Mouse (Mus musculus): ENCODE measurements around the gene Hivep2. TPM values are rescaled to one million over a fixed set of nuclear protein-coding genes. Genes with fewer than 3 reads are reported as not detected.

The Hivep2 gene
- polyA plus RNA-seq, 1 experiment from 2014 or later, result 1.0 TPM

GRCm38 (mm10) chr10:13964501-13965281, 1.2 kb upstream of the Hivep2 start:
- Histone ChIP-seq H3K9me3 (no peaks in the 10 kb centered on the region), H3K27ac (peak overlapping the region; percentile 93), H3K27me3 (ENCODE audit: poor library complexity, severe bottlenecking) (peaks cover 57% of the 10 kb centered on the region), H3K4me1 (peaks cover 39% of the 10 kb centered on the region), H3K4me3 (peak overlapping the region; percentile 77), H3K36me3 (replicated peaks) (no peaks in the 10 kb centered on the region)
- DNase-seq (ENCODE audit: extremely low spot score, low spot score), result peak; percentile 56
- WGBS, result under 1% methylated on average over 65 of the region's 65 CpGs

DNA sequence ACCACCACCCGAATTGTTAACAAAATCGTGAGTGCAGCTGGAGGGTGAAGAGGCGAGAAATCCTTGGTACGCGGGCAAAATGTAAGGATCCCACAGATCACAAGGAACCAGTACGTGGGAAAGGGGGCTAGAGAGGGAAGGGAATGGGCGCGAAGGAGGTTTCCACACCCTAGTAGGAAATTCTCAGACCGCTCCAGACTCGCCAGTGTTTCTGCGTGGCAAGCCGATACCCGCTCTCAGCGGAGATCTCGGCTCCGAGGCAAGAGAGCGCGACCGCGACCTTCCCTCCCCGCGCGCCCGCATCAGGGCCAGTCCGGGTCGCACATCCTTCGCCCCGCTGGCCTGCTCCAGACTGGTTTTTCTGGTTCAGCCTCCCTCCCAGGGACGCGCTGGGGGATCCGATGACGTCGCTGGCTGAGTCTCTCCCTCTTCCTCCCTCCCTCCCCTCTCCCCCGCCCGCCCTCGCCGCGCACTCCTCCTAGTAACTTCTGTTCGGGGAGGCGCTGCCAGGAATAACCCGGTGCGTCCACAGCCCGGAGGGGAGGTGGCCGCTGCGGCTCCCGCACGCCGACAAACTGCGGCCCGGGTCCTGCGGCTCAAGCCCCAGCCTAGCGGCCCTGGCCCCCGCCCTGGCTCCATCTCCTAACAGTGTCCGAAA, 430 bp upstream of the Hivep2 start:
- no peaks in the 10 kb centered on the region for H3K9me3 ChIP-seq
- H3K36me3 ChIP-seq (replicated peaks), result no peaks in the 10 kb centered on the region
- H3K4me1 ChIP-seq, result peaks cover 39% of the 10 kb centered on the region
- under 1% methylated on average over 47 of the region's 54 CpGs for WGBS
- H3K4me3 ChIP-seq, result peak overlapping the region; percentile 77
- peaks cover 60% of the 10 kb centered on the region for H3K27me3 ChIP-seq (ENCODE audit: poor library complexity, severe bottlenecking)
- H3K27ac ChIP-seq, result peak overlapping the region; percentile 93
- peak; percentile 85 for DNase-seq (ENCODE audit: extremely low spot score, low spot score)

DNA sequence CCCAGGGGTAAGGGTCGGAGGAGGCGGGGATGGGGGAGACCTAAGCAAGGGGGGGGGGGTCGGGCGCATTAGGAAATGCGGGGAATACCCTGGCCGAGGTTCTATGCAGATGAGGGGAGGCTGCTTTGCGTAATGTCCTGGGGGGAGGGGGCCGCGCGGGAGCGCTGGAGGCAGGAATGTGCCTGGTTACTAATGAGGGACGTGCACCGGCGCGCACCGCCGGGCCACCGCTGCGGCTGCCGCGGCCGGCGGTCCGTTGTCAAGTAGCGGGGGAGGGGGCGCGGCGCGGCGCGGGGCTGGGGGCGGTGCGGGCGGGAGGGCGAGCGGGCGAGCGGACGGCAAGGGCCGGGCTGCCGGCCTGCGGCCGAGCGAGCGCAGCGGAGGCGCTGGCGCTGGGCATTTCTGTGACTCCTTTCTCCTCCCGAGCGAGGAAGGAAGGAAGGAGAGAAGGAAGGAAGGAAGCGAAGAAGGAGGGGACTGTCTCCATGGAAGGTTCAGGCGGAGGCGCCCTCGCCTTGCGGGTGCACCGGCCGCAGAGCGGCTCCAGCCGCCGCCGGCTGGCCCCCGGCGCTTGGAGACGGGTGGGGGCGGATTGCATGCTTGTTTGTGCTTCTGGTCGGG, 1.1 kb downstream of the Hivep2 start:
- under 1% methylated on average over 60 of the region's 66 CpGs for WGBS
- Histone ChIP-seq H3K4me3 (peak overlapping the region; percentile 77), H3K27me3 (ENCODE audit: poor library complexity, severe bottlenecking) (peaks cover 55% of the 10 kb centered on the region), H3K36me3 (replicated peaks) (no peaks in the 10 kb centered on the region), H3K4me1 (peaks cover 39% of the 10 kb centered on the region), H3K27ac (peak overlapping the region; percentile 93), H3K9me3 (no peaks in the 10 kb centered on the region)
- DNase-seq (ENCODE audit: extremely low spot score, low spot score), result peak; percentile 72

GRCm38 (mm10) chr10:13967451-13968233, 1.8 kb downstream of the Hivep2 start:
- peaks cover 39% of the 10 kb centered on the region for H3K4me1 ChIP-seq
- DNase-seq (ENCODE audit: extremely low spot score, low spot score), result peak; percentile 56
- peak overlapping the region; percentile 77 for H3K4me3 ChIP-seq
- no peaks in the 10 kb centered on the region for H3K9me3 ChIP-seq
- WGBS, result under 1% methylated on average over 36 of the region's 36 CpGs
- H3K36me3 ChIP-seq (replicated peaks), result no peaks in the 10 kb centered on the region
- H3K27me3 ChIP-seq (ENCODE audit: poor library complexity, severe bottlenecking), result peaks cover 48% of the 10 kb centered on the region
- peak overlapping the region; percentile 93 for H3K27ac ChIP-seq

GRCm38 (mm10) chr10:13968234-13968555, 2.3 kb downstream of the Hivep2 start:
- H3K4me3 ChIP-seq, result peak overlapping the region; percentile 77
- H3K9me3 ChIP-seq, result no peaks in the 10 kb centered on the region
- no peaks in the 10 kb centered on the region for H3K36me3 ChIP-seq (replicated peaks)
- peak overlapping the region; percentile 93 for H3K27ac ChIP-seq
- 18% methylated on average over 5 of the region's 5 CpGs for WGBS
- no peak for DNase-seq (ENCODE audit: extremely low spot score, low spot score)
- H3K27me3 ChIP-seq (ENCODE audit: poor library complexity, severe bottlenecking), result peaks cover 43% of the 10 kb centered on the region
- H3K4me1 ChIP-seq, result peaks cover 39% of the 10 kb centered on the region

GRCm38 (mm10) chr10:13968989-13969388, 3.1 kb downstream of the Hivep2 start:
- no peak overlapping the region for H3K4me3 ChIP-seq
- DNase-seq (ENCODE audit: extremely low spot score, low spot score), result no peak
- H3K4me1 ChIP-seq, result peaks cover 37% of the 10 kb centered on the region
- H3K27ac ChIP-seq, result no peak overlapping the region
- no peaks in the 10 kb centered on the region for H3K36me3 ChIP-seq (replicated peaks)
- no peaks in the 10 kb centered on the region for H3K9me3 ChIP-seq
- 18% methylated on average over 8 of the region's 8 CpGs for WGBS
- H3K27me3 ChIP-seq (ENCODE audit: poor library complexity, severe bottlenecking), result peaks cover 35% of the 10 kb centered on the region

GRCm38 (mm10) chr10:13970321-13970720, 4.4 kb downstream of the Hivep2 start:
- H3K9me3 ChIP-seq, result no peaks in the 10 kb centered on the region
- H3K27ac ChIP-seq, result no peak overlapping the region
- no peak overlapping the region for H3K4me3 ChIP-seq
- H3K36me3 ChIP-seq (replicated peaks), result no peaks in the 10 kb centered on the region
- peaks cover 27% of the 10 kb centered on the region for H3K4me1 ChIP-seq
- H3K27me3 ChIP-seq (ENCODE audit: poor library complexity, severe bottlenecking), result peaks cover 26% of the 10 kb centered on the region
- DNase-seq (ENCODE audit: extremely low spot score, low spot score), result no peak
- WGBS, result 79% methylated on average over 3 of the region's 3 CpGs

DNA sequence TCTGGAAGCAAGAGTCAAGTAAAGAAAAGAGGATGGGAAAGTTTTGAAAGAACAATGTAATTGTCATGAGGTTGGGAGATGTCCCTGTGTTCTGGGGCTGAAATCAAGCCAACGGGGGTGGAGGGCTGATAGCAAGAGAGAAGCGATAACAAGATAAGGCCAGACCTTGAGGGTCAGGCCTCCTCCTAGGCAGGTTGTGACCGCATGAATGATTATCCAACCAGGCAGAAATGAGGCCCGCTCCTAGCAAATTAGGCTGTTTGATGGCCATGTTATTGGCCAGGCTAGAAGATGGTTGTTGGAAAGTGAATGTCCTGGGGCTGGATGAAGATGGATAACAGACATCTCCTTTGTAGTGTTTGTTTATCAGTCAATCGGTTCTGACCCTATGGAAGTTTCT, 5.4 kb downstream of the Hivep2 start:
- no peak for DNase-seq (ENCODE audit: extremely low spot score, low spot score)
- no peak overlapping the region for H3K27ac ChIP-seq
- no peaks in the 10 kb centered on the region for H3K9me3 ChIP-seq
- 66% methylated on average over 5 of the region's 5 CpGs for WGBS
- peaks cover 21% of the 10 kb centered on the region for H3K4me1 ChIP-seq
- H3K4me3 ChIP-seq, result no peak overlapping the region
- no peaks in the 10 kb centered on the region for H3K36me3 ChIP-seq (replicated peaks)
- peaks cover 26% of the 10 kb centered on the region for H3K27me3 ChIP-seq (ENCODE audit: poor library complexity, severe bottlenecking)

- no peaks in the 10 kb centered on the region for H3K36me3 ChIP-seq (replicated peaks)
- peaks cover 6% of the 10 kb centered on the region for H3K27me3 ChIP-seq (ENCODE audit: poor library complexity, severe bottlenecking)
- DNase-seq (ENCODE audit: extremely low spot score, low spot score), result no peak
- peaks cover 3% of the 10 kb centered on the region; the same call in 1 of the 2 replicates for H3K4me1 ChIP-seq
- no peak overlapping the region for H3K4me3 ChIP-seq
- no peak overlapping the region for H3K27ac ChIP-seq
- 91% methylated on average over 7 of the region's 7 CpGs for WGBS
- H3K9me3 ChIP-seq, result no peaks in the 10 kb centered on the region
Measured at GRCm38 (mm10) chr10:13973563-13974179, 7.8 kb downstream of the Hivep2 start.

GRCm38 (mm10) chr10:13974472-13974871, 8.6 kb downstream of the Hivep2 start:
- Histone ChIP-seq H3K36me3 (replicated peaks) (no peaks in the 10 kb centered on the region), H3K4me3 (no peak overlapping the region), H3K27ac (no peak overlapping the region), H3K27me3 (ENCODE audit: poor library complexity, severe bottlenecking) (0 out of 2 replicates have a peak, but pooled peaks cover 4% of the 10 kb centered on the region), H3K4me1 (no peaks in the 10 kb centered on the region), H3K9me3 (no peaks in the 10 kb centered on the region)
- no peak for DNase-seq (ENCODE audit: extremely low spot score, low spot score)
- WGBS, result 84% methylated on average over 7 of the region's 7 CpGs

GRCm38 (mm10) chr10:13975861-13976260, 10.0 kb downstream of the Hivep2 start:
- H3K4me1 ChIP-seq, result no peaks in the 10 kb centered on the region
- no peak overlapping the region for H3K27ac ChIP-seq
- H3K4me3 ChIP-seq, result no peak overlapping the region
- H3K9me3 ChIP-seq, result no peaks in the 10 kb centered on the region
- H3K27me3 ChIP-seq (ENCODE audit: poor library complexity, severe bottlenecking), result no peaks in the 10 kb centered on the region
- WGBS, result 78% methylated on average over 4 of the region's 4 CpGs
- DNase-seq (ENCODE audit: extremely low spot score, low spot score), result no peak
- H3K36me3 ChIP-seq (replicated peaks), result no peaks in the 10 kb centered on the region

DNA sequence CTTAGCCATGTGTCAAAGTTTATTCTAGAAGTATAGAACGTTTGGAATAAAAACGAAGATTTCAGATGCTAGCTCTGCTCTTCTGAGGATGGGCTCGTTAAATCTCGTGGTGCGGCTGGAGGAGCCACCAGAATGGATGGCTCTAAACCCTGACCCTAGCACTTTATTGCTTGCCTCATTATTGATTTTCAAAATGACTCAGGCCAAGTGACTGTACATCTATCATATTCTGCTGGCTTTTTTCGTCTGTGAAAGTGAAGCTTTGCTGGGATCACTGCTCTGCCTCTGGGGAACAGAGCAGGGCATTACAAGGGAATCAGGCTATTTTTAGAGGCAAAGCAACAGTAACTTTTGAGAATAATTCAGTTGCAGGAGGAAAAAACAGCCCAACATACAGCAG, 10.4 kb downstream of the Hivep2 start:
- 75% methylated on average over 6 of the region's 6 CpGs for WGBS
- Histone ChIP-seq H3K4me1 (no peaks in the 10 kb centered on the region), H3K27ac (no peak overlapping the region), H3K9me3 (no peaks in the 10 kb centered on the region), H3K36me3 (replicated peaks) (no peaks in the 10 kb centered on the region), H3K27me3 (ENCODE audit: poor library complexity, severe bottlenecking) (no peaks in the 10 kb centered on the region), H3K4me3 (no peak overlapping the region)
- no peak for DNase-seq (ENCODE audit: extremely low spot score, low spot score)
